Mouse (Mus musculus): Measurements from ENCODE around the gene Gm35315. TPM values are rescaled to one million over a fixed set of nuclear protein-coding genes. Genes with fewer than 3 reads are reported as not detected.

The Gm35315 gene
- polyA plus RNA-seq, 1 experiment from 2014 or later = 1.5 TPM

DNA sequence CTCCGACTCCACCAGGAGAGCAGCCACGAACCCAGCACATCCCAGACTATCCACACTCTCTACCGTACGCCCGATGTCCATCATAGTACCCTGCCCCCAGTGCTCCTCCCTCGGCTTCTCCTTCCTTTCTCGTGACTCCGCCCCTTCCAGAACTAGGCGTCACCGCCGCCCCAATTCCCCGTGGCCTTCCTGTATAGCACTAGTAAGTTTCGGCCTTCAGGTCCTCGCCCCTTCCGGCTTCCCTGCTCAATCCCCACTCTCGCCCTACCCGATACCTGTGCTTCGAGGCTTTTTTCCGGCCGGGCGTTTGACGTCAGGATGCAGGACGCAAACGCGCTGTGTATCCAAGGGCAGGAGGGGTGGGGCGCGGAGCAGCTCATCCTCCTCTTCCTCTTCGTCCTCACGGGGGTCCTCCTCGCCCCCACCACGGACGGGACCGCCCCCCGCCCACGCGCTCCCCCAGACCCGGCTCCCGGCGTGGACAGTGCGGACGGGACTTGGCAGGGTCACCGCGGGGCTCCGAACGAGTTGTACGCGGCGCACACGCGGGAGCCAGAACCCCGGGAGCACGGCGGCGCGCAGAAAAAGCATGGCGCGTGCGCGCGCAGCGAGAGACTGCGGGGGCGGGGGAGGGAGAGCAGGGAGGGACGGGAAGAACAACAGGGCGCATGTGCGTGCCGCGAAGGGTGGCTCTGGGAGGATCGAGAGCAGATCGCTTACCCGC lies 13.5 kb upstream of the Gm35315 start, which contains the start of gene Gtpbp6:
Gtpbp6 (minus strand) TSS at position 617 of the 724 bp plus-strand sequence.
- H3K27me3 ChIP-seq = no peaks in the 10 kb centered on the region
- whole genome bisulfite sequencing = under 1% methylated on average over 70 of the region's 71 CpGs
- H3K9me3 ChIP-seq (replicated peaks) = no peaks in the 10 kb centered on the region
- peak within 1 kb of the TSS; percentile 90 for H3K4me3 ChIP-seq (replicated peaks)
- H3K27ac ChIP-seq = peak within 1 kb of the TSS; percentile 100
- ATAC-seq (replicated peaks; ENCODE audit: low FRiP score) = peak; percentile 89
- H3K4me1 ChIP-seq = peaks cover 16% of the 10 kb centered on the region
- peaks cover 48% of the 10 kb centered on the region for H3K36me3 ChIP-seq
- peak within 1 kb of the TSS; percentile 84 for H3K4me2 ChIP-seq
- peak within 1 kb of the TSS; percentile 87 for H3K9ac ChIP-seq

DNA sequence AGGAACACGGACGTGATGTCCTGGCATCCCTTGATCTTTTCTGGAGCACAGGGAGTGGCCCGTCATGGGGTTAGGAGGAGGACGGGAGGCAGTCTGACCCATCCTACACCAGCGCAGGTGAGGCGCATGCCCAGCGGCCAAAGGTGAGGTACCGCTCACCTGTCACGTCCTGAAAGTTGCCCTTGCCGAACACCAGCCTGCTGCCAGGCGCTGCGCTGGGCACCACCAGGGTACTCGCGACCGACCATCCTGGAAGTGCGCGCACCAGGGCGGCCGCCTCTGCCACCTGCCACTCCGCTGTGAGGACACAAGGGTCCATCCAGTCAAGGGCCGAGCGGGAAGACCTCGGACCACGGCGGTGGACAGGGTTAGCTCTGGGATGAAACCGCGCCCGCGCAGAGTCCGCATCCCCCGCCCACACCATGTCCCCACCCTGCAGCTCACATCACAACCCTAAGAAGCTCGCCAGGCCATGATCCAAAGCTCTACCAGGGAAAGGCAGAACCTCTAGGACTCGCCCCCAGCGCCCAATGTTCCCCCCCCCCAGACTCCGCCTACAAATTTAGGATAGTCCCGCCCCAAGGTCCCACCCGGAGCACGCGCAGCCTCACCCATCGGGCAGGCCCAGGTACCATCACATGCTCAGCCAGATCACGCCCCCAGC lies 12.8 kb upstream of the Gm35315 start:
- ATAC-seq (replicated peaks; ENCODE audit: low FRiP score) = peak; percentile 41
- peak overlapping the region; percentile 90 for H3K4me3 ChIP-seq (replicated peaks)
- peak overlapping the region; percentile 87 for H3K9ac ChIP-seq
- H3K9me3 ChIP-seq (replicated peaks) = no peaks in the 10 kb centered on the region
- WGBS = 10% methylated on average over 39 of the region's 41 CpGs
- peak overlapping the region; percentile 84 for H3K4me2 ChIP-seq
- H3K36me3 ChIP-seq = peaks cover 48% of the 10 kb centered on the region
- peak overlapping the region; percentile 100 for H3K27ac ChIP-seq
- H3K4me1 ChIP-seq = peaks cover 21% of the 10 kb centered on the region
- no peaks in the 10 kb centered on the region for H3K27me3 ChIP-seq

GRCm38 (mm10) chr5:110106140-110106871 lies 12.1 kb upstream of the Gm35315 start:
- Histone ChIP-seq H3K27ac (0 out of 2 replicates have a peak overlapping the region, but pooled peaks have one; percentile 100), H3K4me2 (peak overlapping the region; percentile 84), H3K27me3 (no peaks in the 10 kb centered on the region), H3K4me3 (replicated peaks) (peak overlapping the region; percentile 90), H3K9me3 (replicated peaks) (no peaks in the 10 kb centered on the region), H3K36me3 (peaks cover 44% of the 10 kb centered on the region), H3K4me1 (peaks cover 28% of the 10 kb centered on the region), H3K9ac (peak overlapping the region; percentile 87)
- ATAC-seq (replicated peaks; ENCODE audit: low FRiP score) = no peak
- WGBS = 94% methylated on average over 26 of the region's 26 CpGs

GRCm38 (mm10) chr5:110104616-110105380 lies 10.6 kb upstream of the Gm35315 start:
- 97% methylated on average over 36 of the region's 36 CpGs for WGBS
- Histone ChIP-seq H3K27ac (no peak overlapping the region), H3K4me2 (no peak overlapping the region), H3K27me3 (peaks cover 4% of the 10 kb centered on the region; the same call in 1 of the 2 replicates), H3K36me3 (peaks cover 44% of the 10 kb centered on the region), H3K9ac (no peak overlapping the region), H3K4me1 (peaks cover 37% of the 10 kb centered on the region), H3K9me3 (replicated peaks) (no peaks in the 10 kb centered on the region), H3K4me3 (replicated peaks) (no peak overlapping the region)
- ATAC-seq (replicated peaks; ENCODE audit: low FRiP score) = no peak

DNA sequence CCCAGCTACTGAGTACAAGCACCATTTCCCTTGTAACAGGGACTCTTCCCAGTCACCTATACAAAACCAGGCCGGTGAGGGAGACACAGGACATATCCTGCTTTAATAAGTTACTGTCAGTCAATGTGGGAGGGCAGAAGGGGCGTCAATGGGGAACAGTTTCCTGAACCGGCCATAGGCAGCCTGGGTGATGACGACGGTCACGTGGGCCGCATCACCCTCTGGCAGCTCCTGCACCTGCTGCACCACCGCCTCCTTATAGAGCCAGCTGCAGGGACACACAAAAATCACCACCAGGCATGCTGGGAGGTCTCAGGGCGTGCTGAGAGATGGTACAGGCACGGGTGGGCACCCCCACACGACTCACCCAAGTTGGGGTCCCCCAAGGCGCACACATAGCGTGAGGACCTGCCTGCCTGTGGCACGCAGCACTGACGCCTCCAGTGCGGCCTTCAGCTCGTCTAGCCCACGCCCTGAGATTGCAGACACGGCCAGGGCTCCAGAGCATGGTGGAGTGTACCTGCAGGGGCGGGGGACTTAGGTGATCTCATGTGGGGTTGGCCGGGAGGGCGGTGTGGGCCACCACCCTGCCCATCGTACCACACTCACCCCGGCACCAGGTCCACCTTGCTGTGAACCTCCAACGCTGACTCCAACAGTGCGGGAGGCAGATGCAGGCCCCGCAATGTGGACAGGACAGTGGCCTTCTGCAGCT lies 9.8 kb upstream of the Gm35315 start:
- no peak overlapping the region for H3K4me2 ChIP-seq
- no peaks in the 10 kb centered on the region for H3K9me3 ChIP-seq (replicated peaks)
- ATAC-seq (replicated peaks; ENCODE audit: low FRiP score) = no peak
- 96% methylated on average over 27 of the region's 27 CpGs for WGBS
- H3K27ac ChIP-seq = no peak overlapping the region
- peaks cover 44% of the 10 kb centered on the region for H3K36me3 ChIP-seq
- H3K4me1 ChIP-seq = peaks cover 38% of the 10 kb centered on the region
- no peak overlapping the region for H3K4me3 ChIP-seq (replicated peaks)
- no peak overlapping the region for H3K9ac ChIP-seq
- H3K27me3 ChIP-seq = peaks cover 4% of the 10 kb centered on the region; the same call in 1 of the 2 replicates

GRCm38 (mm10) chr5:110102853-110103625 lies 8.8 kb upstream of the Gm35315 start:
- 95% methylated on average over 19 of the region's 19 CpGs for WGBS
- no peak for ATAC-seq (replicated peaks; ENCODE audit: low FRiP score)

DNA sequence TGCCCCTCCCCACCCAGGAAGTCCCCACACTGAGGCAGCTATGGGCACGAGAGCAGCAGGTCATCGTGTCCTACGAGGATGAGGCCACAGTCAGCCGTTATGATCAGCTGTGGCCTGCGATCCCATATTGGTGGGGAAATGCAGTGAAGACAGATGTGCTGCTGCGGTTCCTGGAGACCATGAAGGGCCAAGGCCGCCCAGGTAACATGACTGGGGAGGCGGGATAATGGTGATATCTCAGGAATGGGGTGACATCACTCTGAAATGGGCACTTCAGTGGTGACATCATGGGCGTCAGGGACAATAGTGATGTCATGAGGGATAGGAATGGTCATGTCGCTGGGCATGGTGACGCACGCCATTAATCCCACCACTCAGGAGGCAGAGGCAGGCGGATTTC lies 8.2 kb upstream of the Gm35315 start:
- Histone ChIP-seq H3K4me1 (peaks cover 38% of the 10 kb centered on the region), H3K9me3 (replicated peaks) (no peaks in the 10 kb centered on the region), H3K27ac (no peak overlapping the region), H3K4me3 (replicated peaks) (no peak overlapping the region), H3K9ac (no peak overlapping the region), H3K27me3 (peaks cover 4% of the 10 kb centered on the region; the same call in 1 of the 2 replicates), H3K36me3 (peaks cover 44% of the 10 kb centered on the region), H3K4me2 (peak overlapping the region; percentile 87)
- no peak for ATAC-seq (replicated peaks; ENCODE audit: low FRiP score)
- WGBS = 89% methylated on average over 13 of the region's 13 CpGs

More at GRCm38 (mm10) chr5:110102853-110103625, 8.8 kb upstream of the Gm35315 start:
- H3K4me1 ChIP-seq = peaks cover 38% of the 10 kb centered on the region
- no peak overlapping the region for H3K4me3 ChIP-seq (replicated peaks)
- no peak overlapping the region for H3K9ac ChIP-seq
- H3K4me2 ChIP-seq = no peak overlapping the region
- peaks cover 44% of the 10 kb centered on the region for H3K36me3 ChIP-seq
- peaks cover 4% of the 10 kb centered on the region; the same call in 1 of the 2 replicates for H3K27me3 ChIP-seq
- no peak overlapping the region for H3K27ac ChIP-seq
- no peaks in the 10 kb centered on the region for H3K9me3 ChIP-seq (replicated peaks)

- peak; percentile 27 for ATAC-seq (replicated peaks; ENCODE audit: low FRiP score)
These were observed 7.6 kb upstream of the Gm35315 start for GRCm38 (mm10) chr5:110101716-110102347.

GRCm38 (mm10) chr5:110100921-110101631 lies 6.9 kb upstream of the Gm35315 start:
- peak; percentile 23 for ATAC-seq (replicated peaks; ENCODE audit: low FRiP score)
- H3K27ac ChIP-seq = no peak overlapping the region
- peak overlapping the region; percentile 21; the same call in 1 of the 2 replicates for H3K9ac ChIP-seq
- peak overlapping the region; percentile 42 for H3K4me3 ChIP-seq (replicated peaks)
- H3K36me3 ChIP-seq = peaks cover 38% of the 10 kb centered on the region
- H3K4me2 ChIP-seq = peak overlapping the region; percentile 87
- H3K4me1 ChIP-seq = peaks cover 28% of the 10 kb centered on the region
- H3K9me3 ChIP-seq (replicated peaks) = no peaks in the 10 kb centered on the region
- 2% methylated on average over 36 of the region's 37 CpGs for WGBS
- peaks cover 4% of the 10 kb centered on the region; the same call in 1 of the 2 replicates for H3K27me3 ChIP-seq

More at GRCm38 (mm10) chr5:110101716-110102347, 7.6 kb upstream of the Gm35315 start:
- H3K27me3 ChIP-seq = peaks cover 4% of the 10 kb centered on the region; the same call in 1 of the 2 replicates
- H3K4me1 ChIP-seq = peaks cover 36% of the 10 kb centered on the region
- H3K27ac ChIP-seq = no peak overlapping the region
- H3K9me3 ChIP-seq (replicated peaks) = no peaks in the 10 kb centered on the region
- peak overlapping the region; percentile 42 for H3K4me3 ChIP-seq (replicated peaks)
- H3K36me3 ChIP-seq = peaks cover 44% of the 10 kb centered on the region
- peak overlapping the region; percentile 87 for H3K4me2 ChIP-seq
- WGBS = 11% methylated on average over 34 of the region's 34 CpGs
- H3K9ac ChIP-seq = peak overlapping the region; percentile 21; the same call in 1 of the 2 replicates
